Mouse (Mus musculus): ENCODE measurements at regions not wholly inside any gene's neighbourhood (a gene's known extent, or its start where the extent isn't known, plus 50 kb on each side); places are given as distances from the start of the nearest gene placed in this dataset.
A peak's percentile ranks its signal among the peaks of the same experiment; 100 is the strongest.

DNA sequence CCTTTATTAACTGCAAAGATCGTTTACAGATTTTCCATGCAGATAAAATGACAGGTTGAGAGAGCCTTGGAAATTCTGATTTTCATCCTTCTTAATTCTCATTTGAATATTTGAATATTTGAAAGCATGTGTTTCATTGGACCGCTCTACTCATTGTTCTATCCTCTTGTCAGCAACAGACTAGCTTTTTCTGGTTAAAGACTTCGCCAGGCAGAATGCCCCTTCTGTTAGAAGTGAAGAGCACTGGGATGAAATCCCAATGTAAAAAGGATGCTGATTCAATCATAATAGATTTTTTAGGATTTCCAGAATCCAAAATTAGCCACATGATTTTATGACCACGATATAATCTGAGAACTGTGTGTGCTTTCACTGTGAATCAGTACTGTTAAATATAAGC lies 90.8 kb upstream of the Phyhipl start:
- intact Hi-C loops (cut with DNase I): no loop called here
- DNase-seq: no peak

- no peak for DNase-seq
- intact Hi-C loops (cut with DNase I): no loop called here
Observed at GRCm38 (mm10) chr10:70741909-70742308, 86.1 kb upstream of the Phyhipl start.

DNA sequence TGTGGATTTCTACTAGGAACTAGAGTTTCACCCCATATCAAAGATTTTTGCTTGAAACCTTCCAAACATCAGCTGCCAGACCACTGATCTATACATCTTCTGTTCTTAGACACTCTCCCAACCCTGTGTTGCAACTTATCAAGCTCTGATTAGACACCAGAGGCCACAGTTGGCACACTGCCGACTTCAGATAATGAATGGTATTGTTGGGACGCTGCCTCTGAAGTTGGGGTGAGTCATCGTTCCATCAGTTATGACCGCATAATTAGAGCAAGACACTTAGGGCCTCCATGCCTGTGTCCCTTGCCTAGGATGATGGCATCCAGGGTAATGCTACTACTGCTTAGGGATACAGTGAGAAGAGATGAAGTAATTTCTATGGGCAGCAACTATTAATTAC lies 84.3 kb upstream of the Phyhipl start:
- intact Hi-C loops (cut with DNase I): no loop called here
- peak in 1 of 2 experiments; percentile 6 for DNase-seq

GRCm38 (mm10) chr10:70739348-70739966 lies 83.7 kb upstream of the Phyhipl start:
- no peak for DNase-seq
- intact Hi-C loops (cut with DNase I): no loop called here

GRCm38 (mm10) chr10:70738686-70739085 lies 82.9 kb upstream of the Phyhipl start:
- no peak for DNase-seq
- intact Hi-C loops (cut with DNase I): no loop called here

GRCm38 (mm10) chr10:70733956-70734355 lies 78.2 kb upstream of the Phyhipl start:
- intact Hi-C loops (cut with DNase I): no loop called here
- no peak for DNase-seq

- intact Hi-C loops (cut with DNase I): no loop called here
- no peak for DNase-seq
Observed at GRCm38 (mm10) chr10:70733478-70733877, 77.7 kb upstream of the Phyhipl start.

- intact Hi-C loops (cut with DNase I): no loop called here
Observed at GRCm38 (mm10) chr10:70725091-70725490, 69.3 kb upstream of the Phyhipl start.

GRCm38 (mm10) chr10:70722783-70723182 lies 67.0 kb upstream of the Phyhipl start:
- intact Hi-C loops (cut with DNase I): no loop called here
- no peak for DNase-seq

More at GRCm38 (mm10) chr10:70725091-70725490, 69.3 kb upstream of the Phyhipl start:
- no peak for DNase-seq

- intact Hi-C loops (cut with DNase I): no loop called here
- DNase-seq: no peak
Observed at GRCm38 (mm10) chr10:70722381-70722780, 66.6 kb upstream of the Phyhipl start.

GRCm38 (mm10) chr10:70717464-70717863 lies 61.7 kb upstream of the Phyhipl start:
- DNase-seq: peak; percentile 5 to 14
- intact Hi-C loops (cut with DNase I): no loop called here

DNA sequence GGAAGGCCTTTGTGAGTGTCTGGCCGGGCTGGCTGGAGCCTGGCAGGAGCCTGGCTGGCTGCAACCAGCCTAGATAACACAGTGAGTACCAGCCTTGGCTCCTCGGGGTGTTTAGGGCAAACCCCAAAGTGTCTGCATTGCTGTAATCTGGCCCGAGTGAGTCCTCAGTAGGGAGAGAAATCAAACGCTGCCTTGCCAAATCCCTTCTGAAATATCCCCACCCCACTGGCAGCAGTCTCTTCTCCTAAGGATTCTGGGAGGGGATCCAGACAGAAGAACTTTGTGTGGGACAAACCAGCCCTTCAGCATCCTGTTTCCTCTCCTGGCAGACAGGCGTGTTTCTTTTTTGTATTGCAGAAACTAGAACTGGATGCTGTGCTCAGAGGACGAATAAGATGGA lies 61.3 kb upstream of the Phyhipl start:
- intact Hi-C loops (cut with DNase I): no loop called here
- DNase-seq: peak; percentile 40 to 54

DNA sequence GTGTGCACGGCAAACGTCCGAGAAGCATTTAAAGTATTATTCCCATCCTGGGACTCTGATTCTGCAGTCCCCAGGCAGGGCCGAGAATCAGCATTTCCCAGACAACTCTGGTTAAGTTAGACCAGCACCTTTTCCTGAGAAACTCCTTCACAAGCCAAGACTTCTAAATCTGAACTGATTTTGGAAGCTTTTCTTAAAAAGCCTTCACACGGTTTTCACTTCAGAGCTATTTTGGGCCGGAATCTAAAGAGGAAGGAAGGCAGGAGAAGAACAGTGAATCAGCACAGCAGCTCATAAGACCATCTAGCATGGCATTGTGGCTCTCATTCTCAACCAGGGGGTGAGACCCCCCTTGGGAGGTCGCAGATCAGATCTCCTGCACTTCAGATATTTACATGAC lies 57.5 kb upstream of the Phyhipl start:
- intact Hi-C loops (cut with DNase I): no loop called here
- no peak for DNase-seq

GRCm38 (mm10) chr10:70708806-70709205 lies 53.0 kb upstream of the Phyhipl start:
- intact Hi-C loops (cut with DNase I): no loop called here

More at GRCm38 (mm10) chr10:70708806-70709205, 53.0 kb upstream of the Phyhipl start:
- DNase-seq: no peak

Data from heart, postnatal 36 days (tissue).